Mouse (Mus musculus) lung, adult 2 months (tissue): Measurements from ENCODE around the gene Sipa1l3. TPM values are rescaled to one million over a fixed set of nuclear protein-coding genes. Genes with fewer than 3 reads are reported as not detected.

Experiments
- DNase-seq: peaks from one replicate; pipeline ENCODE4 v3.0.0; 2022
- H3K4me1 ChIP-seq: fragments of 200-500 bp; 2 replicates; pipeline ENCODE4 v1.6.1; 2011; ENCODE audit warnings: low read length; ENCODE audit not compliant: control insufficient read depth, insufficient read depth
- H3K4me3 ChIP-seq: fragments of 200-500 bp; replicated peaks from 2 replicates; pipeline ENCODE3; 2011; ENCODE audit warnings: low read depth, mild to moderate bottlenecking, control low read depth, low read length; ENCODE audit errors: extremely low read depth
- CTCF ChIP-seq: fragments of 200-500 bp; IDR thresholded peaks from 2 replicates; pipeline ENCODE4 v1.5.1; 2011; ENCODE audit warnings: mild to moderate bottlenecking, low read length, control low read depth; ENCODE audit not compliant: insufficient read depth
- POLR2A ChIP-seq: fragments of 200-500 bp; IDR thresholded peaks from 2 replicates; pipeline ENCODE4 v1.6.1; 2011; ENCODE audit warnings: low read depth, mild to moderate bottlenecking, control low read depth, low read length, borderline replicate concordance; ENCODE audit errors: extremely low read depth
- WGBS: fragments of 180-500 bp; shearing (Covaris S2); methylation state at CpG from one replicate; pipeline ENCODE4 v1.1.7; 2018; 5-methylcytosine and 5-hydroxymethylcytosine counted together
- polyA plus RNA-seq: library from polyadenylated mRNA; depleted of rRNA; stranded (reverse); fragments of >200 nt; gene quantifications from 2 replicates; pipeline ENCODE4 v1.2.3, GENCODE M21; 2012

Sipa1l3 gene
- polyA plus RNA-seq, 1 experiment: 125 TPM

GRCm38 (mm10) chr7:29541186-29541585 is 22.7 kb upstream of the Sipa1l3 start:
- TF ChIP-seq POLR2A: no peak
- no peak for TF ChIP-seq CTCF
- 69% methylated on average over 5 of the region's 5 CpGs for WGBS
- H3K4me1 ChIP-seq: no peaks in the 10 kb centered on the region
- H3K4me3 ChIP-seq: no peak overlapping the region
- no peak for DNase-seq

GRCm38 (mm10) chr7:29540631-29541030 is 22.2 kb upstream of the Sipa1l3 start:
- DNase-seq: no peak
- no peak for TF ChIP-seq CTCF
- TF ChIP-seq POLR2A: no peak
- H3K4me1 ChIP-seq: no peaks in the 10 kb centered on the region
- H3K4me3 ChIP-seq: no peak overlapping the region
- 85% methylated on average over 7 of the region's 7 CpGs for WGBS

GRCm38 (mm10) chr7:29523700-29524099 is 5.3 kb upstream of the Sipa1l3 start:
- peak; percentile 74 for DNase-seq
- H3K4me1 ChIP-seq: peaks cover 3% of the 10 kb centered on the region; the same call in 1 of the 2 replicates
- no peak overlapping the region for H3K4me3 ChIP-seq
- TF ChIP-seq POLR2A: no peak
- TF ChIP-seq CTCF: peak; percentile 89
- WGBS: 0% methylated on average over 5 of the region's 5 CpGs

- peak; percentile 99 for TF ChIP-seq CTCF
- no peak for TF ChIP-seq POLR2A
- peak; percentile 78 for DNase-seq
- WGBS: 62% methylated on average over 5 of the region's 5 CpGs
- Histone ChIP-seq H3K4me1 (peaks cover 8% of the 10 kb centered on the region), H3K4me3 (no peak overlapping the region)
Measured at GRCm38 (mm10) chr7:29521841-29522575, 3.6 kb upstream of the Sipa1l3 start.

- no peak for DNase-seq
- Histone ChIP-seq H3K4me3 (no peak overlapping the region), H3K4me1 (peaks cover 11% of the 10 kb centered on the region)
- TF ChIP-seq CTCF (peak; percentile 26; the same call in 1 of the 2 replicates), POLR2A (no peak)
- WGBS: 60% methylated on average over 5 of the region's 5 CpGs
Measured at GRCm38 (mm10) chr7:29521365-29521764, 2.9 kb upstream of the Sipa1l3 start.

GRCm38 (mm10) chr7:29520794-29521193 is 2.4 kb upstream of the Sipa1l3 start:
- TF ChIP-seq CTCF (no peak), POLR2A (no peak)
- H3K4me3 ChIP-seq: no peak overlapping the region
- H3K4me1 ChIP-seq: peaks cover 11% of the 10 kb centered on the region
- DNase-seq: no peak
- WGBS: 47% methylated on average over 2 of the region's 2 CpGs

GRCm38 (mm10) chr7:29519211-29519550 is 740 bp upstream of the Sipa1l3 start:
- Histone ChIP-seq H3K4me1 (peaks cover 11% of the 10 kb centered on the region), H3K4me3 (peak overlapping the region; percentile 77)
- no peak for TF ChIP-seq CTCF
- no peak for TF ChIP-seq POLR2A
- 3% methylated on average over 19 of the region's 19 CpGs for WGBS
- no peak for DNase-seq

- WGBS: 0% methylated on average over 28 of the region's 28 CpGs
- TF ChIP-seq CTCF: no peak
- no peak for TF ChIP-seq POLR2A
- Histone ChIP-seq H3K4me3 (peak overlapping the region; percentile 73), H3K4me1 (peaks cover 16% of the 10 kb centered on the region)
- DNase-seq: no peak
Measured at GRCm38 (mm10) chr7:29518054-29518420, 404 bp downstream of the Sipa1l3 start.

- Histone ChIP-seq H3K4me3 (peak overlapping the region; percentile 18), H3K4me1 (peaks cover 17% of the 10 kb centered on the region)
- WGBS: 62% methylated on average over 5 of the region's 5 CpGs
- TF ChIP-seq POLR2A (no peak), CTCF (no peak)
- no peak for DNase-seq
Measured at GRCm38 (mm10) chr7:29517178-29517577, 1.3 kb downstream of the Sipa1l3 start.

- TF ChIP-seq POLR2A (no peak), CTCF (no peak)
- WGBS: 64% methylated on average over 3 of the region's 3 CpGs
- no peak overlapping the region for H3K4me3 ChIP-seq
- no peak for DNase-seq
- H3K4me1 ChIP-seq: peaks cover 25% of the 10 kb centered on the region
Measured at GRCm38 (mm10) chr7:29515652-29516051, 2.8 kb downstream of the Sipa1l3 start.
